Mouse (Mus musculus): ENCODE measurements at regions not wholly inside any gene's neighbourhood (a gene's known extent, or its start where the extent isn't known, plus 50 kb on each side); places are given as distances from the start of the nearest gene placed in this dataset.
"Not testable (repeated sequence)": the region's sequence is repeated elsewhere in the genome, so short reads cannot be mapped to it uniquely, and the experiment has no call there.

GRCm38 (mm10) chr11:10276224-10276623, 837.8 kb upstream of the Vwc2 start:
- DNase-seq (ENCODE audit: low spot score in 2 of 2) = no peak

DNA sequence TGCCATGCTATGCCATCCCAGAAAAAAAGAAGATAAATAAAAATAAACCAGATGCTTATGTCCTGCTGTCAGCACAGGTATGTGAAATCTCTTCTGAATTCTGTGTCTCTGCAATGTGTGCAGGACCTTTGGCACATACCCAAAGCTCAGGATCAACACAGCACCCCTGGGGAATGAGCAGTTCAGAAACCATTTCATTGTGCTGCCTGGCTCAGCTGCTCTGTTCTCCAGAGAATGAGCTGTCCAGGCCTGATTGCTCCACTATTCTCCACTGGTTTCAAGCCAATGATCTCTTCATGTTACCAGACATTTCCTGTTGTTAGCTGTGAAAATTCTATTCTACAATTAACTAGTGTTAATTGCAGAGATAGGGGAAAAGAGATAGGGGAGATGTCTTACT, 830.5 kb upstream of the Vwc2 start:
- peak in 1 of 2 experiments; percentile 1 for DNase-seq (ENCODE audit: low spot score in 2 of 2)

GRCm38 (mm10) chr11:10291996-10292395, 822.0 kb upstream of the Vwc2 start:
- no peak for DNase-seq (ENCODE audit: low spot score in 2 of 2)

DNA sequence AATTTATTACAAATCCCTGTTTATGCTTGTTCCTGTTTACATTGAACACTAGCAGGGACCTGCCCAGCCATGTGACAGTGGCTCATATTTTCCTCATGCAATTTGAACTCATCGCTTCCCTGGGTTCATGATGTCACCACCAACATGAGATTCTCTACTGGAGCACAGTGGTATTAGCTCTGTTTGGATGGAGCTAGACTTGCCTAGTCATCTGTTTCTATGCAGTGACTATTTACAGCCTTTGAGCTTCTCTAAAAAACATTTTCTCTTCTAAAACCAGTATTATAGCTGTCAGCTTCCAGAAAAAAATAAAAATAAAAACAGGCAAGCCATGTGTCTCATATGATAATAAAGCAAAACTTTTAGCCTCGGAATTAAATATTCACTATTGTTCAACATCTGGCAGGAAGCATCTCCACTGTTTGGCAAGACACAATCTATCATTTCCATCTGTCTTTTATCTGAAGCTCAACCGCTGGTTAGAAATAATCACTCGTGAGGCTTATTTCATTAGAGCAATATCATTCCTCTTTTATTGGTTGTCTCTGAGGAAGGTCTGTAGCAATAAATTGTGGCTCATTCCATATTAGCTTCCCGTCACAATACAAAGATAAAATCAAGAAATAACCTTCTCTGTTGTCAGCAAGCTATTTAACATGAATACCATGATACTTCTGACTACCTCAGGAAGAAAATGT, 804.9 kb upstream of the Vwc2 start:
- no peak for DNase-seq (ENCODE audit: low spot score in 2 of 2)

DNA sequence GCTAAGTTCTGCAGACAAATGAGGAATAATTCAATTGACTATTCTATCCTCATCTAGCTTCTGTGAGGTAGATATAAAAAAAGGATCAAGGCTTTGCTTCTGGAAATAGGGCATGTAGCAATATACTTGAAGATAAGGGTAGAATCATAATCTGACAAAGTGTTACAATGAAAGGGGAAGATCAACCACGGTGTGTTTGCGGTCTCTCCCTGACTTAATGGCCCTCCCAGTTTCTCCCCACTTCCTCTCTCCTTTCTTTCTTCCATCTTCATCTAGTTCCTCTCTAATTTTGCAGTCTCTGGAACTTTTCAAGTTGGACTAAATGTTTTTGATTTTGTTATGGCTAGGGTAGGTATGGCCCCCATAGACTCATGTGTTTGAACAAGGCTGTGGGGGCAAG, 796.6 kb upstream of the Vwc2 start:
- DNase-seq (ENCODE audit: low spot score in 2 of 2) = no peak

DNA sequence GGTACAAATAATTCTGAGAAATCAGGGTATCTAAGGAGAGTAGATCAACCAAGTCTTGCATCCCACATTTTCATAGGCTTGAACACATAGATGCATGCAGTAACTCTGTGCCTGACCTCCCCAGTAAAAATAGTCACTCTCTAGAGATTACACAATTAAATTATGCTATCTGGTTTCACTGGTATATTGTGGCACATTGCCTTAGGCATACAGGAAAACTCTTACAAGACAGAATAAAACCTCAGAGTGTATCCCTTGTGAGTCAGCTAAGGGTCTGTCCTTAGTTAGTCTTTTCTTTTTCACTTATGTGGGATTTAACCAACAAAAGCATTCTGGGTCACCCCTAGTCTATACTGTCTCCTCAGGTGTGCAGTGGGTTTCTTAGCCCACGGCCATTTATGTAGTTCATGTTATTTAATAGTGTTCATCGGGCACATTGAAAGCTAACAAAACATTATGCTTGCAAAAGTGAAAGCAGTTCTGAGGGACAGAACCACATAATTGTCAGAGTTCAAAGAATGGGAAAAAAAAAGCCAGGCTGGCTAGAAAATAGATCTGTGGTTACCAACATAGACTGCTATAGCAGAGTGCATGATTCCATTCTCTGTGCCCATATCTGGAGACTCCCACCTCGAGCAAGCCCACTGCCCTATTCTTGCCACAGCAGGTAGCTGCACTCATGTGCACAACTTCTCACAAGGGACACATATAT, 795.8 kb upstream of the Vwc2 start:
- no peak for DNase-seq (ENCODE audit: low spot score in 2 of 2)

- DNase-seq (ENCODE audit: low spot score in 2 of 2) = not testable (repeated sequence)
Observed at GRCm38 (mm10) chr11:10330253-10330652, 783.8 kb upstream of the Vwc2 start.

GRCm38 (mm10) chr11:10337781-10338180, 776.2 kb upstream of the Vwc2 start:
- DNase-seq (ENCODE audit: low spot score in 2 of 2) = no peak

DNA sequence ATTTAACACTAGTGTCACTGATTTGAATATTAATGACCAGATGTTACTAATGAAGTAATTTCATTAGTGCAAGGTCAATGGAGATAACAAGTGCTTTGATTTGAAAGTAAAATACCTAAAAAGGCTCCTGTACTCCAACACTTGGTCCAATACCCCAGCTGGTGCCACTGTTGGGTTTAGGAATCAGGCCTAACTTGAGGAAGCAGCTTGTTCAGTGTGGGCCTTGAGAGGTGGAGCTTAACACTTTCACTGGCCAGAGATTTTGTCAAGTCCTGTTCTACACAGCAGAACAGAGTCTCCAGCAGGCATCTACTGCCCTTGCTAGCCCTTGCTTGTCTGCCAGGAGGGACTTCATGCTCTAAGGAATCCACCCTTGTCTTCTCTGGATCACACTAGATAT, 741.7 kb upstream of the Vwc2 start:
- DNase-seq (ENCODE audit: low spot score in 2 of 2) = no peak

Data from layer of hippocampus, postnatal 14 days (tissue).